Mouse (Mus musculus) neural tube, embryonic 15.5 days (tissue): ENCODE data around the gene Apon. TPM values are rescaled to one million over a fixed set of nuclear protein-coding genes. Genes with fewer than 3 reads are reported as not detected.
"Not testable (repeated sequence)": the region's sequence is repeated elsewhere in the genome, so short reads cannot be mapped to it uniquely, and the experiment has no call there.

ENCODE experiments used
- ATAC-seq: fragments of 200-750 bp; cut with Nextera tagmentation; 2 replicates; pipeline ENCODE4 v1.8.0; 2017; ENCODE audit warnings: mild to moderate bottlenecking, moderate TSS enrichment, moderate library complexity; ENCODE audit not compliant: low FRiP score
- H3K27ac ChIP-seq: fragments of 300-500 bp; sonication (generic); replicated peaks from 2 replicates; pipeline ENCODE4 v1.5.1; 2015; ENCODE audit warnings: mild to moderate bottlenecking, inconsistent platforms
- H3K27me3 ChIP-seq: fragments of 300-500 bp; sonication (generic); replicated peaks from 2 replicates; pipeline ENCODE4 v1.6.1; 2015; ENCODE audit warnings: inconsistent platforms
- H3K36me3 ChIP-seq: fragments of 300-500 bp; sonication (generic); 2 replicates; pipeline ENCODE4 v1.6.1; 2015; ENCODE audit warnings: inconsistent platforms
- H3K4me1 ChIP-seq: fragments of 300-500 bp; sonication (generic); 2 replicates; pipeline ENCODE4 v1.6.1; 2015; ENCODE audit warnings: inconsistent platforms
- H3K4me2 ChIP-seq: fragments of 300-500 bp; sonication (generic); 2 replicates; pipeline ENCODE4 v1.6.1; 2015; ENCODE audit warnings: inconsistent platforms, mild to moderate bottlenecking, moderate library complexity
- H3K4me3 ChIP-seq: fragments of 300-500 bp; sonication (generic); replicated peaks from 2 replicates; pipeline ENCODE4 v1.5.1; 2015; ENCODE audit warnings: mild to moderate bottlenecking, inconsistent platforms
- H3K9ac ChIP-seq: fragments of 300-500 bp; sonication (generic); replicated peaks from 2 replicates; pipeline ENCODE4 v1.6.1; 2015; ENCODE audit warnings: mild to moderate bottlenecking, inconsistent platforms
- H3K9me3 ChIP-seq: fragments of 300-500 bp; sonication (generic); replicated peaks from 2 replicates; pipeline ENCODE4 v1.6.1; 2016; ENCODE audit warnings: inconsistent platforms
- WGBS: fragments of 180-500 bp; shearing (Covaris S2); methylation state at CpG from one replicate; pipeline ENCODE4 v1.1.7; 2015; ENCODE audit warnings: mixed read lengths; 5-methylcytosine and 5-hydroxymethylcytosine counted together
- polyA plus RNA-seq: library from polyadenylated mRNA; unstranded; fragments of >200 nt; fragmentation: Nextera tagmentation; extraction: Ambion mirVana; gene quantifications from 2 replicates; pipeline ENCODE4 v1.2.1, GENCODE M21; 2015

Gene Apon
- polyA plus RNA-seq, 1 experiment from 2014 or later = not detected

- Histone ChIP-seq H3K27ac (no peak overlapping the region), H3K9ac (no peak overlapping the region), H3K9me3 (no peaks in the 10 kb centered on the region), H3K4me2 (no peak overlapping the region), H3K4me3 (no peak overlapping the region), H3K36me3 (peaks cover 15% of the 10 kb centered on the region; the same call in 1 of the 2 replicates), H3K4me1 (peaks cover 6% of the 10 kb centered on the region), H3K27me3 (no peaks in the 10 kb centered on the region)
- ATAC-seq = no peak
- 69% methylated on average over 15 of the region's 15 CpGs for WGBS
These were observed 16.0 kb upstream of the Apon start for GRCm38 (mm10) chr10:128237807-128238480.

- H3K9me3 ChIP-seq = no peaks in the 10 kb centered on the region
- H3K36me3 ChIP-seq = peaks cover 19% of the 10 kb centered on the region; the same call in 1 of the 2 replicates
- H3K9ac ChIP-seq = no peak overlapping the region
- no peak overlapping the region for H3K4me3 ChIP-seq
- peaks cover 5% of the 10 kb centered on the region; the same call in 1 of the 2 replicates for H3K4me1 ChIP-seq
- ATAC-seq = no peak
- no peak overlapping the region for H3K27ac ChIP-seq
- no peaks in the 10 kb centered on the region for H3K27me3 ChIP-seq
- 95% methylated on average over 4 of the region's 4 CpGs for WGBS
- no peak overlapping the region for H3K4me2 ChIP-seq
These were observed 14.8 kb upstream of the Apon start for GRCm38 (mm10) chr10:128239140-128239539.

GRCm38 (mm10) chr10:128240131-128240530 is 13.8 kb upstream of the Apon start:
- Histone ChIP-seq H3K4me3 (no peak overlapping the region), H3K27me3 (no peaks in the 10 kb centered on the region), H3K9ac (no peak overlapping the region), H3K36me3 (peaks cover 27% of the 10 kb centered on the region; the same call in 1 of the 2 replicates), H3K9me3 (no peaks in the 10 kb centered on the region), H3K27ac (no peak overlapping the region), H3K4me1 (peaks cover 5% of the 10 kb centered on the region; the same call in 1 of the 2 replicates), H3K4me2 (no peak overlapping the region)
- 94% methylated on average over 18 of the region's 18 CpGs for WGBS
- ATAC-seq = no peak

- no peak overlapping the region for H3K4me3 ChIP-seq
- WGBS = 97% methylated on average over 8 of the region's 8 CpGs
- H3K9me3 ChIP-seq = no peaks in the 10 kb centered on the region
- no peak overlapping the region for H3K4me2 ChIP-seq
- no peaks in the 10 kb centered on the region for H3K27me3 ChIP-seq
- H3K27ac ChIP-seq = no peak overlapping the region
- no peak overlapping the region for H3K9ac ChIP-seq
- peaks cover 43% of the 10 kb centered on the region; the same call in 1 of the 2 replicates for H3K36me3 ChIP-seq
- no peak for ATAC-seq
- no peaks in the 10 kb centered on the region for H3K4me1 ChIP-seq
These were observed 10.6 kb upstream of the Apon start for GRCm38 (mm10) chr10:128243252-128243651.

- H3K9ac ChIP-seq = no peak overlapping the region
- no peaks in the 10 kb centered on the region for H3K9me3 ChIP-seq
- 97% methylated on average over 15 of the region's 15 CpGs for WGBS
- no peaks in the 10 kb centered on the region for H3K27me3 ChIP-seq
- H3K4me3 ChIP-seq = no peak overlapping the region
- H3K27ac ChIP-seq = no peak overlapping the region
- no peaks in the 10 kb centered on the region for H3K4me1 ChIP-seq
- no peak for ATAC-seq
- peaks cover 49% of the 10 kb centered on the region for H3K36me3 ChIP-seq
- H3K4me2 ChIP-seq = no peak overlapping the region
These were observed 9.8 kb upstream of the Apon start for GRCm38 (mm10) chr10:128244121-128244520.

- no peak overlapping the region for H3K4me3 ChIP-seq
- H3K4me1 ChIP-seq = no peaks in the 10 kb centered on the region
- H3K4me2 ChIP-seq = peak overlapping the region; percentile 28; the same call in 1 of the 2 replicates
- H3K27ac ChIP-seq = peak overlapping the region; percentile 64; the same call in 1 of the 2 replicates
- H3K27me3 ChIP-seq = no peaks in the 10 kb centered on the region
- 84% methylated on average over 17 of the region's 17 CpGs for WGBS
- no peak for ATAC-seq
- H3K9ac ChIP-seq = no peak overlapping the region
- H3K9me3 ChIP-seq = no peaks in the 10 kb centered on the region
- peaks cover 60% of the 10 kb centered on the region for H3K36me3 ChIP-seq
These were observed 6.7 kb upstream of the Apon start for GRCm38 (mm10) chr10:128247020-128247732.

GRCm38 (mm10) chr10:128250565-128250964 is 3.3 kb upstream of the Apon start:
- no peaks in the 10 kb centered on the region for H3K4me1 ChIP-seq
- H3K36me3 ChIP-seq = peaks cover 51% of the 10 kb centered on the region
- H3K4me3 ChIP-seq = no peak overlapping the region
- ATAC-seq = no peak
- H3K27me3 ChIP-seq = no peaks in the 10 kb centered on the region
- H3K9ac ChIP-seq = no peak overlapping the region
- WGBS = 93% methylated on average over 13 of the region's 13 CpGs
- no peak overlapping the region for H3K27ac ChIP-seq
- no peaks in the 10 kb centered on the region for H3K9me3 ChIP-seq
- no peak overlapping the region for H3K4me2 ChIP-seq

- Histone ChIP-seq H3K9ac (no peak overlapping the region), H3K9me3 (no peaks in the 10 kb centered on the region), H3K27ac (no peak overlapping the region), H3K4me2 (no peak overlapping the region), H3K4me3 (no peak overlapping the region), H3K4me1 (no peaks in the 10 kb centered on the region), H3K27me3 (no peaks in the 10 kb centered on the region), H3K36me3 (peaks cover 16% of the 10 kb centered on the region)
- 88% methylated on average over 8 of the region's 8 CpGs for WGBS
- ATAC-seq = no peak
These were observed 2.0 kb downstream of the Apon start for GRCm38 (mm10) chr10:128255925-128256324.

- Histone ChIP-seq H3K9ac (no peak overlapping the region), H3K4me1 (no peaks in the 10 kb centered on the region), H3K27me3 (no peaks in the 10 kb centered on the region), H3K9me3 (no peaks in the 10 kb centered on the region), H3K36me3 (peaks cover 12% of the 10 kb centered on the region), H3K4me3 (no peak overlapping the region), H3K4me2 (no peak overlapping the region), H3K27ac (no peak overlapping the region)
- 68% methylated on average over 8 of the region's 8 CpGs for WGBS
- no peak for ATAC-seq
These were observed 2.4 kb downstream of the Apon start for GRCm38 (mm10) chr10:128256328-128256727.

GRCm38 (mm10) chr10:128258953-128259352 is 5.1 kb downstream of the Apon start:
- no peaks in the 10 kb centered on the region for H3K9me3 ChIP-seq
- WGBS = 78% methylated on average over 4 of the region's 4 CpGs
- H3K27me3 ChIP-seq = no peaks in the 10 kb centered on the region
- H3K4me1 ChIP-seq = no peaks in the 10 kb centered on the region
- ATAC-seq = no peak
- no peak overlapping the region for H3K4me3 ChIP-seq
- H3K27ac ChIP-seq = no peak overlapping the region
- H3K9ac ChIP-seq = no peak overlapping the region
- H3K36me3 ChIP-seq = no peaks in the 10 kb centered on the region
- no peak overlapping the region for H3K4me2 ChIP-seq

- H3K9ac ChIP-seq = no peak overlapping the region
- no peak overlapping the region for H3K27ac ChIP-seq
- H3K4me3 ChIP-seq = no peak overlapping the region
- H3K36me3 ChIP-seq = no peaks in the 10 kb centered on the region
- no peak overlapping the region for H3K4me2 ChIP-seq
- no peaks in the 10 kb centered on the region for H3K4me1 ChIP-seq
- WGBS = 89% methylated on average over 5 of the region's 5 CpGs
- H3K9me3 ChIP-seq = no peaks in the 10 kb centered on the region
- no peak for ATAC-seq
- no peaks in the 10 kb centered on the region for H3K27me3 ChIP-seq
These were observed 6.0 kb downstream of the Apon start for GRCm38 (mm10) chr10:128259946-128260345.

GRCm38 (mm10) chr10:128260376-128260775 is 6.5 kb downstream of the Apon start:
- H3K27me3 ChIP-seq, H3K36me3 ChIP-seq, H3K4me2 ChIP-seq, H3K27ac ChIP-seq, H3K9ac ChIP-seq, H3K4me1 ChIP-seq, H3K9me3 ChIP-seq, H3K4me3 ChIP-seq, ATAC-seq: not testable (repeated sequence)
- 86% methylated on average over 7 of the region's 7 CpGs for WGBS
